Mouse (Mus musculus) thymus, adult 2 months (tissue): ENCODE measurements at regions not wholly inside any gene's neighbourhood (a gene's known extent, or its start where the extent isn't known, plus 50 kb on each side); places are given as distances from the start of the nearest gene placed in this dataset.

Experiments used
- CTCF ChIP-seq: fragments of 200-500 bp; IDR thresholded peaks from 2 replicates; pipeline ENCODE4 v1.5.1; 2012; ENCODE audit warnings: mild to moderate bottlenecking, control low read depth, low read length, moderate library complexity, borderline replicate concordance; ENCODE audit not compliant: control insufficient read depth, poor library complexity, insufficient read depth; ENCODE audit errors: extremely low read depth
- POLR2A ChIP-seq: fragments of 200-500 bp; IDR thresholded peaks from 2 replicates; pipeline ENCODE4 v1.6.1; 2012; ENCODE audit warnings: mild to moderate bottlenecking, low read length, control low read depth, moderate library complexity; ENCODE audit not compliant: control insufficient read depth, poor library complexity, insufficient read depth; ENCODE audit errors: extremely low read depth

GRCm38 (mm10) chr14:67620854-67621476 lies 1612.0 kb upstream of the Gulo start:
- TF ChIP-seq CTCF (no peak), POLR2A (no peak)
